Mouse (Mus musculus) 416B (cell line): ENCODE measurements around the gene Ftl1.
"Not testable (repeated sequence)": the region's sequence is repeated elsewhere in the genome, so short reads cannot be mapped to it uniquely, and the experiment has no call there.

Experiments used
- DNase-seq: peaks from one replicate; pipeline ENCODE4 v3.0.0; 2011; ENCODE audit warnings: low read depth

The Ftl1 gene

DNA sequence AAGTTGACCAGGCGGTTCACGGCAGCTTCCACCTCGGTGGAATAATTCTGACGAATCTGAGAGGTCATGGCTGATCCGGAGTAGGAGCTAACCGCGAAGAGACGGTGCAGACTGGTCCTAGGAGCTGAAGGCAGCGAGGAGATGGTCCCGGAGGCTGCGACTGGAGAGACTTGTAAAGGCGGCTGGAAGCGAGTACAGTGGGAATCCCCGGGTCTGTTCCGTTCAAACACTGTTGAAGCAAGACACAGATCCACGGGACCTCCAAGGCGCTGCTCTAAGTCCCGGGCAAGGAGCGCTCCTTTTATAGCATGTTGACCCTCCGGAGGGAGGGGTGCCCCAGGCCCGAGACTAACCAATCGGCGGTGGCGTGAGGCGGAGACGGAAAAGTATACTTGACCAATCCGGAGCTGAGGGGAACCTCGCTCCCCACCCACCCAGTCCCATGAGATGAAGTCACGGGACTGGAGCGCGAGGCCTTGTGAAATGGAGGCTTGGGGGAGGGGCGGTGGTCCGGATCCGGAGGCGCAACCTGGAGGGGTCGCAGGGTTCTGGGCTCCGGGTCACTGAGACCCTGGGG lies at the start of gene Ftl1:
Gene Ftl1, minus strand, starts transcription at position 321 of the 577 bp plus-strand sequence.
- peak; percentile 99 for DNase-seq

DNA sequence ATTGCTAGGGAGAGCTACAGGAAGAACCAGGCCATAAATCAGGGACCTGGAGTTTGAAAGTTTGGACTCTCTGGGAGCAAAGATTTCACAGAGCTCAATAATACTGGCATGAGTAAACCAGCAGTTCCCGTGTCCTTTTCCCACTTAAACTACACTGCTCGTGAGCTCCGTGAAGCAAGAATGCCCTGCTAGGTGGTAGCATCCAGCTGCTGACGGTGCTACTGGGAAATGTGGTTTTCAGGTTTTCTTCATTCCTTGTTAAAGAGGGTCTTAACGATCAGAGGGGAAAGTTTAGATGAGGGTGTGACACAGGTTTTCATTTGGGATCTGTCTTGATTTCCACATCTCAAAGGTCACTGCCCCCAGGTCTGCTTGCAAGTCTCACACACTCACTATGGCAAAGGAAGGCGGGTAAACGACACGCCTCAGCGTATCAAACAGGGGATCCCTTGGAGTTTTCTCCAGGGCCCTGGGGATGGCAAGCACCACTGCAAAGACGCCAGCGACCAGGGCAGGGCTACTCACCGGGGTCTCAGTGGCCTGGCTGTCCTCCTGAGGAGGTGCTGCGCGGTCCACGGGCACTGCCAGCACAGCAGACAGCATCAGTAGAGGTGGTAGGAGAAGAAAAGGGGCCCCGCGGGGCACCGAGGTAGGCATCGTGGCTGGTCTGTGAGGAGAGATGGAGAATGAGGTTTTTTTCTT lies 49.6 kb upstream of the Ftl1 start:
- peak; percentile 44 for DNase-seq

DNA sequence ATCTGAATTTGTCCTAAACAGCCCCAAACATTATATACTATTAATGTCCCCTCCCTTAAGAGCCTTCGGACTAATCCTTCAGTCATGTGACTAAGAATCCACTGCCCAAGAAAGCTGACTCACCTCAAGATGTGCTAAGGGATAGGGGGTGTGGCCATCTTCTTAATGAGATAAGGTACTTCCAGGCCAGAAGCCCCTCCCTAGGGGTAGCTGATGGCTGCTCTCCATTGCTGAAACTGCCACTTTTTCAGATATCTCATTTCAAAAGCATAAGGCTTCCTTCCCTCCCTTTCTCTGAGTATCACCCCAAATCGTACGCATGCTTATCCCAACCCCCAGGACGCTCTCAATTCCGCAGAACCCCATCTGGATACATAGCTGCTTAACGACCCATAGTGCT lies 48.9 kb upstream of the Ftl1 start:
- DNase-seq = peak; percentile 91

DNA sequence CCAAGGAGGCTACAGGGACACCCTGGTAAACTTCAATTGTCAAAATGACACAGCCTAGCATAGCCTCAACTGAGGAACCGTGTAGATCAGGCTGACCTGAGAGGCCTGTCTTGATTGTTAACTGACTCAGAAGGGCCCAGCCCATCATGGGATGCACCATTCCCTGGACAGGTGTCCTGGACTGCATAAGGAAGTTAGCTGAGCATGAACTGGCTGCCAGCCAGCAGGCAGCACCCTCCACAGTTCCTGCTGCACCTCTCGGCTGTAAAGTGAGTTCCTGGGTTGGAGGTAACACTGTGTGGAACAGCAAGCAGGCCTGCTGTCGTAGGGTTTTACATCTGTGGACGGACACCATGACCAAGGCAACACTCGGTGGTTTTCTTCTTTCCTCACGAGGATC lies 47.9 kb upstream of the Ftl1 start:
- DNase-seq = no peak

DNA sequence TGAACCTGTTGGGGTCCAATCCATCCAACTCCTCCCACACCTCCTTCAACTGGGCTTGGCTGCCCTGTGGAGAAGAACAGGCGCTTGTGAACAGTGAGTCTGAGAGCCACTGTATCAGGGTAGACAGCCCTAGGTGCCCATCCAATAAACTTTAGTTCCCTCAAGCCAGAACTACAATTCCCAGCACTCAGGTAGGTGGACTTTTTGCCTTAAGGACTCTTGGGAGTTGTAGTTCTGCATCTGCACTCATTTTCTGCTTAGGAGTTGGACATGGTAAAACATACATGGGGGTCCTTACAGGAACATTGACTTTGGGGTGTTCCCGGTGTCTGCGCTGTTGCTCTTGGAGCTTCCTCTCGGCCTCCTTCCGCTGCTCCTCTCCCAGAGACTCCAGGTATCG lies 38.7 kb upstream of the Ftl1 start:
- DNase-seq = no peak

DNA sequence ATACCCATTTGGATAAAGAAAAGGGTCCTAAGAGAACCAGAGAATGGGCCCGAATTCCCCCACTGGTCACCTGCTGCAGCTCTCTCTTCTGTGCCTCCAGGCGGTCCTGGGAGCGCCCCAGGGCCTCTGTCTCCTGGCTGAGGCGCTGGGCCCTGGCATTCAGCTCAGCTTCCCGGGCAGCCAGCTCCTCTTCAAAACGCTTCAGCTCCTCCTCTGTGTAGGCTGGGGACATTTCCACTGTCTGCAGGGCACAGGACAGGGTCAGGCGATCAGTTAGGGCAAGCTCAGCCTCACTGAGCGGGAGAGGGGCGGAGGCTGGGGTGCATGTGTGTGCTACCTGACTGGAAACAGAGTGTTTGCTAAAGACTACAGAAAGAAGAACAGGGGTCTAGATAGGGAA lies 34.9 kb upstream of the Ftl1 start:
- no peak for DNase-seq

DNA sequence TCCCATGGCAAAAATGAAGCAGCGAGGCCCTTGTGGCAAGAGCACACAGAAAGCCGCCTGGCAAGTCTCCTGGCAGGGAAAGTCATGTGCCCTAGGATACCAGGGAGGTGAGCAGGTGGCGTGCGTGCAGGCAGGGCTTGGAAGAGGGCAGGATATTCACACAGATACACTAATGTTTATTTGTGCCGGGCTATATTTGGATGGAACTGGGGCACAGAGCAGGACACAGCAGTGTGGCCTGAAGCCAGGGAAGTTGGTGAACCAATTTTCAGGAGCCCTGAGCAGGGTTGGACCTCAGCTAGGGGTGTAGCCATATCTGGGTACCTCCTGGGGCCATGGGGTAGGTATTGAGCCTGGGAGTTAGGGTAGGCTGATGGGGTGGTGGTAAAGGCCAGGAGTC lies 33.3 kb upstream of the Ftl1 start:
- DNase-seq = no peak

DNA sequence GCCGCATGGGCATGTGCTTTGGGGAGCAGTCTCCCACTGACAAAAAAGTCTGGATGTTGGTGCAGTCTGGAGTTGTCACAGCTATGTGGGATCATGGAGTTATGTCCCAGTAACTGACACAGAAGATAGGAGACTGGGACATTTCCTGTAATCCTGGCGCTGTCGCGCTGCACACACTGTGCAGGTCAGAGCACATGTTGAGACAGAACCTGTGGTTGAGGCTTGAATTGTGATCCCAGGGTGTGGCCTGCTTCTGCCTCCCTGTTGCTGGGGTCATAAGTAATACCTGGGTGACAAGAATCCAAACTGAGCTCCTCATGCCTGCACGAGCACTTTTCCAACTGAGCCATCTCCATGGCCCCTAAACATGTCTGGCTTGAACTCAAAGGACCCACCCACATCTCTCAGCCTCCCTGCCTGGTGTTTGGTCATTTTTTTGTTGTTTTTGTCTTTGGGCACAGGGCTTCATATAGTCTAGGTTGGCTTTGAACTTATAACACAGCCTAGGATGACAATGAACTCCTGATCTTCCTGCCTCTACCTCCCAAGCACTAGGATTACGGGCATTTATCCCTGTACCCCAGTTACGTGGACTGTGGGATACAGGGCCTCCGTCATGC lies 32.7 kb upstream of the Ftl1 start:
- DNase-seq = no peak

DNA sequence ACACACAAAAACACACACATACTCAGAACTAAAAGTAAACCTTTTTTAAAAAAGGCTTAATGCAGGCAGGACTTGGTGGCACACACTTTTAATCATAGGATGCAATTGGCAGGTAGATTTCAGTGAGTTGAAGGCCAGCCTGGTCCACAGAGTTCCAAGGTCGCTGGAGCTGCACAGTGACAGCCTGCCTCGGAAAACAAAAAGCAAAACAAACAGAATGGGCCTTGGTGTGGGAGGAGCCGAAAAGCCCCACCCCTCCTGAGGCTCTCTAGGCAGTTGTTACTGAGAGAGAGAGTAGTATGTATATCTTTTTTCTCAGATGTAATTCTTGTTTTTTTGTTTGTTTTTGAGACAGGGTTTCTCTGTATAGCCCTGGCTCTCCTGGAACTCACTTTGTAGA lies 31.6 kb upstream of the Ftl1 start:
- peak; percentile 54 for DNase-seq

DNA sequence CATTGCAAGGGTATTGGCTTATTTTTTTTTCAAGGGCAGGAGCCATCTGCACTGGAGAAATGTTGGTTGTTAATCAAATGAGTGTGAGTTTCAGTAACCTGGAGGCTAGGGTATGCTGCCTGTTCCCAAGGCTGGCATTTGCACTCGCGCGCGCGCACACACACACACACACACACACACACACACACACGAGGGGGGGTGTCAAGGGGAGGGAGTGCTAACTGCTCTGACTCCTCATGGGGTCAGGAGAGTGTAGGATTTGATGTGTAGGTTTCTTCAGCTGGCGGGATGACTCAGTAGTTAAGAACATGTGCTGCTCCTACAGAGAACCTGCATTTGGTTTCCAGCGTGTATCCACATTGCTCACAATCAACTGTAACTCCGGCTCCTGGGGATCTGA lies 31.1 kb upstream of the Ftl1 start:
- peak; percentile 85 for DNase-seq

DNA sequence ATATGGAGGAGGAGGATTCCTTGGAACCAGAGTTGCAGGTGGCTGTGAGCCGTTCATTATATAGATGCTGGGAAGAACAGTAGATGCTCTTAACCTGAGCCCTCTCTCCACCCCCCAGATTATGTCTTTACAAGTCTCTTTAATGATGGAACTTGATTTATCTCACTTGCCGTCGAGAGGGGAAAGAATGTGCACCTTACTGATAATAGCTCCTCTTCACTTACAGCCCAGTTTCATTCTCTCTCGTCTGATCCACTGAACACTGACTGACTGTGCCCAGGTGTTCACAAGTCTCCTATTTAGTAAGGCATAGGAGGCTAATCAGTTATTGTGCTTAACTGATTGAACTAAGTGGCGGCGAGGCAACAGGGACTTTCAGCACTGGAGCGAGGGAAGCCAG lies 29.9 kb upstream of the Ftl1 start:
- DNase-seq = no peak

DNA sequence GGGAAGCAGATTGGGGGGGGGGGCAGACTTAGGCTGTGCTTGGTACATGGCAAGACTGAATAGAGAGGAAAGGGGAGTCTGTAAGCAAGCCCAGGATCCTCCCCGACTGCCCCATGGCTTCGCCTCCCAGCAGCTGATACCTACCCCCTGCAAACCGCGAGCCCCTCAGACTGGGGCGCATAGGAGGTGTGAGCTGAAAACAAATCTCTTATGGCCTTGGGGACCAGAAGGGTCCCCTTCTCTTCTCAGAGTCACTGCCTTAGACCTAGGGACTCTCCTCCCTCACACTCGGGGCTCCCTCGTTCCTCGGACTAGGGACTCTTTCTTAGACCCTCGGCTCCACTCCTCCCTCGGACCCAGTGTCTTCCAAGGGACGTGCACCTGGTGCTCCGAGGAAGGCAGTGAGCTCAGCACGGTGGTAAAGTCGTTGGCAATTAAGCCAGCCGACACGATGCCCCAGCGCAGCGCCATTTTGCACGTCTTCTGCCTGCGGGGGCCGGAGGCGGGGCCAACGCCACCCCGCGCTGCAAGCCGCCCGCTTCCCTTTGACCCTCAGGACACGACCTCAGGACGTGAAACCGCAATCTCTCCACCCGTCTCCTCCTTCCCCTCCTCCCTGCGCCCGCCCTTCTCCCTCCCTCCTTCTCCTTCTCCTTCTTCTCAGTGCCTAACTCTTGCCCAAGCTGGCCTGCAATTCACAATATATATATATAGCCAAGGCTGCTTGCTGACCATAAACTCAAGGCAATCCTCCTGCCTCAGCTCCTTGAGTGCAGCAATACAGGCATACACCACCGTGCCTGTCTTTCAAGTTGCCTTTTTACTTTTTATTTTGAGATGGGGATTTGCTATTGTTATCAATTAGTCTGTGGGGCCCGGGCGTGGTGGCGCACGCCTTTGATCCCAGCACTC lies 28.9 kb upstream of the Ftl1 start, which contains the start of gene Dhdh:
Gene Dhdh, minus strand, starts transcription at position 513 of the 912 bp plus-strand sequence.
- DNase-seq = no peak

DNA sequence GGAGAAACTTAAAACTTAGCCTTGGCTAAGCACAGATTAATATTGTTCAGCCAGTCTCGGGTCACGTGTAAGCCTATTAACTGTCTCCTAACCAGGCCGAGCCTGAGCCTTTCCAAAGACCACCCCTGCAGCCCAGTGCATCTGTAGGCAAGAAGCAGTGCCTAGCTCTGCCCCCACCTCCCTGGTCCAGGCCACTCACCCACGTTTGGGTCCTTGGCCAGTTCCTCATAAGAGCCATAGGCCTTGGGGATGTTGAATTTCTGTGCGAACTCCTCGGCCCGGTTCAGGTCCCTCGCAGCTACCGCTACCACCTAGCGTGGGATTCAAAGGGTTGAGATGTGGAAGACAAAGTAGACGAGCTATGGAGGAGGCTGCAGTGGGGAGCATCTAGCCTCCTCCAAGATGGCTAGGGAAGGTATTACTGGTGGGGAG lies 28.2 kb upstream of the Ftl1 start:
- no peak for DNase-seq

DNA sequence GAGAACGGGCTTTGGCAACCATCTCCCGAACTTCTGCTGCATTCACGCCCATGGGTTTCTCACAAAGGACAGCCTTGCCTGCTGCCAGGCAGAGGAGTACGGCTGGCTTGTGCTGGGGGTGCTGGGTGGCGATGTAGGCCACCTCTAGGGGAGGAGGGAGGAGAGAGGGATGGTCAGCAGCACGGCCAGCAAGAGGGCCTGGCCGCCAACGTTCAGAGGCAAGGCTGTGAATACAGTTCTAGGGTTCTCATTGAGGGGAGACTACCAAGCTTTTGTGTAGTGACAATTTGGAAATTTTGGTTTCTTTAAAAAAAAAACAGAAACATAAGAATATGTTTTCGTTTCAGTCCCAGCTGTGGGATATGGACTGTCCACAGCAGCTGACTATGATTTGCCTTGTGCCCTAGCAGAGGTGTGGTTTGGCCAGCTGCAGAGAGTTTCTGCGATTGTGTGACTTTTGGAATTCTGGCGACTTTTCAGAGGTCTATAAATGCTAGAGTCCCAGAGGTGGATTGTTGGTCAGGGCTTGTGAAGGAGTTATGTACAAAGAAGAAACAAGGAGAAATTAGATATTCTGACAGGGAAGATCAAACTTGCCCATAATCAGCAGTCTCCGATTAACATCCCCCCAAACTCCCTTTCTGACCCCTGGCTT lies 27.2 kb upstream of the Ftl1 start, which contains the start of gene Gm45808:
Gene Gm45808, minus strand, starts transcription at position 51 of the 655 bp plus-strand sequence.
- no peak for DNase-seq

DNA sequence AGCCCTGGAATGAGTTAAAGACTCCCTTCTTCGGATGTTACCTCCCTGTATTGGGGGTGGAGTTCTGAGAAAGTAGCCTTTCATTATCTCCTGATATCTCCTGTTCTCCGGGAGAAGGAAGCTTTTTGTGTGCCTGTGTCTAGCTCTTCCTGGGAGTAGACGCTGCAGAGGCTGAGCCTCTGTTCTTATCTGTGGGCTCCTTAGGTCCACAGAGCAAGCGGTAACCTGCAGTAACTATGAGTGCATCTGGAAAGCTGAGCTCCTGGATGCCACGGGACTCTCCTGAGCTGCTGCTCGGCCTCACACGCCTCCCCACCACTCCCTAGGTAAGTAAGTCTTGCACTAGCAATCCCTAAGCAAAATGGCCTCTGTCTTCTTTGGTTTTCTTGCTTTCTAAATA lies 26.5 kb upstream of the Ftl1 start:
- DNase-seq = no peak

DNA sequence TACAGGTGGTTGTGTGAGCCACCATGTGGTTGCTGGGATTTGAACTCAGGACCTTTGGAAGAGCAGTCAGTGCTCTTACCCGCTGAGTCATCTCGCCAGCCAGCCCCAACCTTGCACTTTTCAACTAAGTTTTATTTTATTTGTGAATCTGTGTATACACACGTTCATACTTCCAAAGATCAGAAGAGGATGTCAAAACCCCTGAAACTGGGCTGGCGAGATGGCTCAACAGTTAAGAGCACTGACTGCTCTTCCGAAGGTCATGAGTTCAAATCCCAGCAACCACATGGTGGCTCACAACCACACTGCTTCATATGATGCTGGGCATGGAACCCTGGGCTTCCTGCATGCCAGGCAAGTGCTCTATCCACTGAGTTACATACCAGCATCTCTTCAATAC lies 25.3 kb upstream of the Ftl1 start:
- not testable (repeated sequence) for DNase-seq

DNA sequence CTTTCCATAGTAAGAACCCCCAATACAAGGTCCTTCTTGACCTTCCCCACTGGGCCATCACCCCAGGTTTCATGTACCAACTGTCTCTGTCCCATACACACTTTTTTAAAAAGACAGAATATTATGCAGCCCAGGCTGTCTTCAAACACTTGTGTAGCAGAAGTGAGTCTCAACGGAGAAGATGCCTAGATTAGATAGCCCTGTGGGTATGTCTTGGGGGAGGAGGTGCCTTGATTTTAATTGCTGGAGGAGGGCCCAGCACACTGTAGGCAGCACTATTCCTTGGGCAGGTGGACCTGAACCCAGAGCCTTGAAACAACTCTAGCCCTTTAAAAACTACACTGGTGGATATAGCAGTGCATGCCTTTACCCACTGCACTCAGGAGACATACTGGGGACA lies 22.5 kb upstream of the Ftl1 start:
- DNase-seq = no peak

DNA sequence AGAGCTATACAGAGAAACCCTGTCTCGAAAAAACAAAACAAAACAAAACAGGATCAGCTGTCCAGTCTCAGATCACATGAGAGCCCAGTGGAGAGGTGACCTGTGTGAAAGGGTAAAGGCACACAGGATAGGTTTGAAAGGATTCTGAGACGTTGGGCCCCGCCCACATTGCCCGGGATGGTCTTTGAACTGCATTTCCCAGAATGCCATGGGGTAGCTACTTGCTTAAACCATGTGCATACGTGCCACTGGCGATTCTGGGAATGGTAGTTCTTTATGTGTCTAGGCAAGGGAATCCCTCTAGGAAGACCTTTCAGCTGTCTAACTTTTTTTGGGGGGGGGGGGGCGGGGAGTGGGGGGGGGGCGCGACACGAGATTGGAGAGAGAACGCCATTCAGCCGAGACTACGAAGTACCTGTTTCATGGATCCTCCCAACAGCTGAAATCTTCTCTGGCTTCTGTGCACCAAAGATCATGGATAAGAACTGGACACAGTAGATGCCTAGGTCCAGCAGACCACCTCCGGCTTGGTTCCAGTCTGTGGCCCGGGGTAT lies 21.8 kb upstream of the Ftl1 start, which contains the start of gene Tulp2:
Gene Tulp2, plus strand, starts transcription at position 504 of the 554 bp plus-strand sequence.
- peak; percentile 79 for DNase-seq

DNA sequence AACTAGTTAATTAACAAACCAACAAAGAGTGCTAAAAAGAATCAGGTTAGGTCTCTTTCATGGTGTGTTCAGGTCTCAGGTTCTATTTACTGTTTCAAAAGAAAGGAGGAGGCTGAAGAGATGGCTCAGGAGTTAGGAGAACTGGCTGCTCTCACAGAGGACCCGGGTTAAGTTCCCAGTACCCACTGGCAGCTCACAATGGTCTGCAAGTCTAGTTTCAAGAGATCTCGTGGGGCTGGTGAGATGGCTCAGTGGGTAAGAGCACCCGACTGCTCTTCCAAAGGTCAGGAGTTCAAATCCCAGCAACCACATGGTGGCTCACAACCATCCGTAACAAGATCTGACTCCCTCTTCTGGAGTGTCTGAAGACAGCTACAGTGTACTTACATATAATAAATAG lies 20.6 kb upstream of the Ftl1 start:
- DNase-seq = not testable (repeated sequence)

DNA sequence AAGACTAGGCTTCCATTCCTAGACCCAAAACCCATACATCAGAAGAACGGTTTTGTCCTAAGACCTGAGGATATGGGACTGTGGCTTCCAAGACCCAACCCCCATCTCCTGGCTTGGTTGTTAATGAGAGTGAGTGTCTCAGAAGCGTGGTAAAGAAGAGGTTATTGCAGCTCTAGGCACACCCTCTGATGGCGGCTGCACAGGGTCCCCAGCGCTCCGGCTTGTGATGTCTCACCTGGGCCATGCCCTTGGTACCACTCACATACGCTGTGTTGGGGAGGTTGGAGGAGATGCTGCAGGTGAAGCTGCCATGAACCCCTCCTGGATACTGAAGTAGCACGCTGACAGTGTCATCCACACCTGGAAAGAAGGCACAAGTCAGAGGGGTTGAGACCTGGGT lies 19.1 kb upstream of the Ftl1 start:
- no peak for DNase-seq

DNA sequence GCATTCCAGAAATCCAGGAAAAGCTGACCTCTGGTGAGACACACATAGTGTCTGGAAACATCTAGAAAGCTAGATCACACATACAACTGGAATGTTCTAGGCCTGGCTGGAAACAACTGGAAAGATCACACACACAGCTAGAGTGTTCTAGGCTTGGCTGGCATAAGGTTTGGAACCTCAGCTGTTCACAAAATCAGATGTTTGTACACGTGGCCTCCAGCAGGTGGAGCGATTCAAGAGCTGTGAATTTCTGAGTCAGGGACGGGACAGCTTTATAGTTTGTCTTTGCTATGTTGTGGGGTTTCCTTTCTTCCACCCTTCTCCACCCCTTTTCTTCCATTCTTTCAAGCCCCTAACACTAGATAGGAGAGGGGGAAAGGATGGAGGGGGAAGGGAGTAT lies 17.3 kb upstream of the Ftl1 start:
- peak; percentile 82 for DNase-seq
